Mouse (Mus musculus): ENCODE results near the gene Zbtb17.

GRCm38 (mm10) chr4:141461576-141461975 is 17.1 kb downstream of the Zbtb17 start:
- TF ChIP-seq CTCF (IDR thresholded peaks at IDR 0.05; ENCODE audit: low read depth) (no peak), EP300 (optimal IDR thresholded peaks at IDR 0.05) (no peak)

Data from stomach, postnatal 0 days (tissue).